In genomic region chr8:61476160-61476559, GRCm38 (mm10) we compare ENCODE assay signal across 26 mouse cellular contexts. TPM values are rescaled to one million over a fixed set of nuclear protein-coding genes. Genes with fewer than 3 reads are reported as not detected.
DNase-seq lines count a peak whose midpoint lies in the region; ATAC-seq and TF ChIP-seq lines count a peak whose summit lies in the region.
"Had no signal": no experiment of that assay in that cellular context is flagged by ENCODE, and none has a peak within 500 bp of the region (broad histone marks: within the 10 kb centered on the region; RNA-seq: fewer than 3 reads in every experiment).

No protein-coding gene starts in this region.

- H3K27ac ChIP-seq in kidney, embryonic 14.5 days (ENCODE audit: low read depth, low read length) = peak overlapping the region; percentile 49
- peak overlapping the region; percentile 61 for H3K27ac ChIP-seq in kidney, postnatal 0 days
- H3K27ac ChIP-seq in CH12.LX (ENCODE audit: insufficient read depth, low read depth) = no peak overlapping the region
- 0 out of 2 replicates have a peak overlapping the region, but pooled peaks have one; percentile 35 for H3K27ac ChIP-seq in stomach, embryonic 15.5 days
- H3K27ac ChIP-seq: embryonic facial prominence, embryonic 12.5 days; embryonic facial prominence, embryonic 15.5 days; gastrocnemius, adult 2 months; heart, embryonic 13.5 days; hindbrain, embryonic 14.5 days had no signal

- no peaks in the 10 kb centered on the region for H3K36me3 ChIP-seq in kidney, embryonic 14.5 days (ENCODE audit: control insufficient read depth, insufficient read depth, low read length)
- H3K36me3 ChIP-seq in kidney, postnatal 0 days (ENCODE audit: insufficient read depth, low read length) = no peaks in the 10 kb centered on the region
- no peaks in the 10 kb centered on the region for H3K36me3 ChIP-seq in CH12.LX (replicated peaks in 1 of 2; ENCODE audit: control insufficient read depth in 1 of 2, insufficient read depth in 1 of 2, low read length in 1 of 2)
- H3K36me3 ChIP-seq in stomach, embryonic 15.5 days = no peaks in the 10 kb centered on the region
- H3K36me3 ChIP-seq: embryonic facial prominence, embryonic 12.5 days; embryonic facial prominence, embryonic 15.5 days; G1E; heart, embryonic 13.5 days had no signal

- H3K9ac ChIP-seq in kidney, embryonic 14.5 days (ENCODE audit: low read depth, low read length) = no peak overlapping the region
- no peak overlapping the region for H3K9ac ChIP-seq in kidney, postnatal 0 days (ENCODE audit: low read depth, low read length)
- no peak overlapping the region for H3K9ac ChIP-seq in CH12.LX (ENCODE audit: insufficient read depth, low read depth)
- no peak overlapping the region for H3K9ac ChIP-seq in stomach, embryonic 15.5 days
- H3K9ac ChIP-seq: embryonic facial prominence, embryonic 12.5 days; embryonic facial prominence, embryonic 15.5 days; forebrain, postnatal 0 days; heart, embryonic 13.5 days; hindbrain, embryonic 14.5 days had no signal

- H3K4me2 ChIP-seq in kidney, embryonic 14.5 days (replicated peaks; ENCODE audit: low read depth, low read length) = no peak overlapping the region
- no peak overlapping the region for H3K4me2 ChIP-seq in kidney, postnatal 0 days (ENCODE audit: low read length)
- H3K4me2 ChIP-seq in CH12.LX (ENCODE audit: insufficient read depth, low read depth, poor library complexity, severe bottlenecking) = no peak overlapping the region
- H3K4me2 ChIP-seq in stomach, embryonic 15.5 days = no peak overlapping the region
- H3K4me2 ChIP-seq: embryonic facial prominence, embryonic 12.5 days; embryonic facial prominence, embryonic 15.5 days; heart, embryonic 13.5 days; hindbrain, embryonic 14.5 days had no signal

- dilution Hi-C loops in CH12.LX (cut with MboI; ENCODE audit: extremely low pct_ligation_motif_present, extremely low pct_unique_long_range_greater_than_20kb, low sequenced_read_pairs) = no loop called here

- TF ChIP-seq EP300 in CH12.LX (IDR thresholded peaks at IDR 0.05; ENCODE audit: low read length) = no peak

- H3K9me3 ChIP-seq in kidney, embryonic 14.5 days (ENCODE audit: control insufficient read depth, low read length) = no peaks in the 10 kb centered on the region
- H3K9me3 ChIP-seq in kidney, postnatal 0 days (replicated peaks; ENCODE audit: low read length) = no peaks in the 10 kb centered on the region
- H3K9me3 ChIP-seq in CH12.LX (replicated peaks; ENCODE audit: low read length) = no peaks in the 10 kb centered on the region
- no peaks in the 10 kb centered on the region for H3K9me3 ChIP-seq in stomach, embryonic 15.5 days
- H3K9me3 ChIP-seq: embryonic facial prominence, embryonic 12.5 days; embryonic facial prominence, embryonic 15.5 days; G1E; heart, embryonic 13.5 days had no signal

- no peak for TF ChIP-seq CTCF in kidney, postnatal 0 days (IDR thresholded peaks at IDR 0.05; ENCODE audit: low read depth)
- TF ChIP-seq CTCF in CH12.LX (conservative IDR thresholded peaks at IDR 0.05 in 1 of 2, IDR thresholded peaks at IDR 0.05 in 1 of 2; ENCODE audit: low read depth in 2 of 2, low read length in 2 of 2) = no peak

- DNase-seq in kidney, postnatal 14 days = no peak
- DNase-seq in kidney, postnatal 0 days (ENCODE audit: low spot score) = peak; percentile 29
- no peak for DNase-seq in kidney, postnatal 10 days
- DNase-seq in CH12.LX (ENCODE audit: extremely low read depth) = peak; percentile 17
- DNase-seq in layer of hippocampus, postnatal 25 days (ENCODE audit: extremely low spot score in 1 of 2, low spot score in 1 of 2) = no peak
- DNase-seq in thymus, postnatal 10 days (ENCODE audit: low spot score in 2 of 2) = no peak
- DNase-seq: adrenal gland, adult 2 months; adrenal gland, postnatal 14 days; cerebellum, adult 11 months; cerebellum, adult 2 months; cerebellum, adult 9-11 months; cerebellum, postnatal 25 days; forebrain, postnatal 0 days; gastrocnemius, adult 2 months; gastrocnemius, postnatal 14 days; heart, adult 18-20 months; heart, postnatal 14 days; heart, postnatal 4 days had no signal

- no peak overlapping the region for H3K4me3 ChIP-seq in kidney, embryonic 14.5 days (ENCODE audit: low read length)
- H3K4me3 ChIP-seq in kidney, postnatal 0 days (replicated peaks; ENCODE audit: low read depth, low read length) = no peak overlapping the region
- H3K4me3 ChIP-seq in CH12.LX (replicated peaks in 1 of 3; ENCODE audit: low read depth in 2 of 3, low read length in 2 of 3, poor library complexity in 1 of 3) = no peak overlapping the region
- no peak overlapping the region for H3K4me3 ChIP-seq in stomach, embryonic 15.5 days (replicated peaks)
- H3K4me3 ChIP-seq: embryonic facial prominence, embryonic 12.5 days; embryonic facial prominence, embryonic 15.5 days; gastrocnemius, adult 2 months; heart, embryonic 13.5 days had no signal

- TF ChIP-seq POLR2A in CH12.LX (IDR thresholded peaks at IDR 0.05; ENCODE audit: low read depth, low read length) = no peak

- TF ChIP-seq RAD21 in CH12.LX (IDR thresholded peaks at IDR 0.05; ENCODE audit: low read depth, low read length) = no peak

- peak; percentile 76 for ATAC-seq in kidney, embryonic 14.5 days (ENCODE audit: low FRiP score, low TSS enrichment)
- ATAC-seq in kidney, postnatal 0 days (replicated peaks; ENCODE audit: low FRiP score, low read depth) = peak; percentile 61; the same call in 1 of the 2 replicates
- ATAC-seq in stomach, embryonic 15.5 days (ENCODE audit: insufficient read depth, low FRiP score, low read depth) = no peak
- ATAC-seq: forebrain, embryonic 14.5 days; forebrain, postnatal 0 days had no signal

- H3K79me2 ChIP-seq in CH12.LX (replicated peaks; ENCODE audit: control insufficient read depth, extremely low read depth, insufficient read depth, poor library complexity, severe bottlenecking) = no peaks in the 10 kb centered on the region

- H3K27me3 ChIP-seq in kidney, embryonic 14.5 days (ENCODE audit: control insufficient read depth, insufficient read depth, low read length) = no peaks in the 10 kb centered on the region
- H3K27me3 ChIP-seq in kidney, postnatal 0 days (ENCODE audit: insufficient read depth, low read length) = no peaks in the 10 kb centered on the region
- no peaks in the 10 kb centered on the region for H3K27me3 ChIP-seq in CH12.LX (replicated peaks)
- no peaks in the 10 kb centered on the region for H3K27me3 ChIP-seq in stomach, embryonic 15.5 days (replicated peaks)
- H3K27me3 ChIP-seq: embryonic facial prominence, embryonic 12.5 days; embryonic facial prominence, embryonic 15.5 days; heart, embryonic 13.5 days had no signal

- H3K4me1 ChIP-seq in kidney, embryonic 14.5 days (ENCODE audit: control insufficient read depth, insufficient read depth, low read length) = peaks cover 7% of the 10 kb centered on the region; the same call in 1 of the 2 replicates
- H3K4me1 ChIP-seq in kidney, postnatal 0 days (replicated peaks; ENCODE audit: insufficient read depth, low read length) = 0 out of 2 replicates have a peak, but pooled peaks cover 5% of the 10 kb centered on the region
- H3K4me1 ChIP-seq in CH12.LX (ENCODE audit: control insufficient read depth in 1 of 2, insufficient read depth in 2 of 2) = peaks cover 11 to 25% of the 10 kb centered on the region in 2 experiments
- H3K4me1 ChIP-seq in stomach, embryonic 15.5 days = 0 out of 2 replicates have a peak, but pooled peaks cover 7% of the 10 kb centered on the region
- H3K4me1 ChIP-seq: embryonic facial prominence, embryonic 12.5 days; embryonic facial prominence, embryonic 15.5 days; heart, embryonic 13.5 days had no signal

- in situ Hi-C loops in CH12.LX (cut with MboI; ENCODE audit: low pct_ligation_motif_present, low pct_unique_long_range_greater_than_20kb, low sequenced_read_pairs) = loop anchor here (10.0 kb wide), 1 partner anchor 91 kb away; no protein-coding TSS in a partner anchor

- 43% methylated on average over 9 of the region's 9 CpGs for WGBS in kidney, embryonic 14.5 days
- WGBS in kidney, postnatal 0 days = 45% methylated on average over 9 of the region's 9 CpGs
- 71% methylated on average over 9 of the region's 9 CpGs for WGBS in stomach, embryonic 15.5 days

TF ChIP-seq in CH12.LX, 34 proteins besides CTCF, POLR2A, EP300 and RAD21:
- TF ChIP-seq IRF4 (IDR thresholded peaks at IDR 0.05; ENCODE audit: low read depth, low read length) (no peak), NELFE (IDR thresholded peaks at IDR 0.05; ENCODE audit: low read depth, low read length) (no peak), TCF12 (IDR thresholded peaks at IDR 0.05; ENCODE audit: low read depth, low read length) (no peak), SIN3A (IDR thresholded peaks at IDR 0.05; ENCODE audit: low read length) (no peak), BHLHE40 (IDR thresholded peaks at IDR 0.05; ENCODE audit: low read depth, low read length) (no peak)
TF ChIP-seq in CH12.LX: peak in this region for 0.

RNA-seq across cellular contexts. Expression of gene Cbr4, which starts 11.4 kb away (rescaled TPM):
- polyA plus RNA-seq in kidney, embryonic 14.5 days (2014; fragmentation: Nextera tagmentation; extraction: Ambion mirVana) = 30.6 and 40.2 TPM in 2 replicates
- polyA plus RNA-seq in kidney, postnatal 0 days (2015; fragmentation: Nextera tagmentation; extraction: Ambion mirVana) = 55.5 and 55.9 TPM in 2 replicates
- total RNA-seq in CH12.LX (2012; rRNA removed) = 35.1 and 40.2 TPM in 2 replicates
- 59.1 and 66.3 TPM in 2 replicates for total RNA-seq in CH12.LX (2014; rRNA removed)
- polyA plus RNA-seq in CH12.LX (2012; ENCODE audit: insufficient read length, low read depth) = 37.0 and 43.1 TPM in 2 replicates
- polyA plus RNA-seq in stomach, embryonic 15.5 days (2015; fragmentation: Nextera tagmentation; extraction: Ambion mirVana) = 29.9 and 30.1 TPM in 2 replicates
- 10 to 100 TPM; 22.2 to 24.3 TPM for total RNA-seq in layer of hippocampus, postnatal 25 days (2021)

Comparison
In these comparisons a context has a peak if more than half of its experiments do, and no peak if none do; other contexts are left out.
1. DNase-seq: peak in kidney, postnatal 0 days (single experiment) and CH12.LX (single experiment); none in kidney, postnatal 14 days (single experiment), kidney, postnatal 10 days (single experiment), layer of hippocampus, postnatal 25 days (0 of 2) and thymus, postnatal 10 days (0 of 2).